Mouse (Mus musculus) liver, postnatal 0 days (tissue): ENCODE data around the gene Lama2.

ENCODE experiments used
- CTCF ChIP-seq: sonication (generic); IDR thresholded peaks from 2 replicates; pipeline ENCODE4 v1.5.1; 2016; ENCODE audit warnings: antibody characterized with exemption, low read depth
- EP300 ChIP-seq: IDR thresholded peaks from 2 replicates; pipeline ENCODE4 v1.6.1; 2016; ENCODE audit warnings: antibody characterized with exemption, low read depth, mild to moderate bottlenecking

DNA sequence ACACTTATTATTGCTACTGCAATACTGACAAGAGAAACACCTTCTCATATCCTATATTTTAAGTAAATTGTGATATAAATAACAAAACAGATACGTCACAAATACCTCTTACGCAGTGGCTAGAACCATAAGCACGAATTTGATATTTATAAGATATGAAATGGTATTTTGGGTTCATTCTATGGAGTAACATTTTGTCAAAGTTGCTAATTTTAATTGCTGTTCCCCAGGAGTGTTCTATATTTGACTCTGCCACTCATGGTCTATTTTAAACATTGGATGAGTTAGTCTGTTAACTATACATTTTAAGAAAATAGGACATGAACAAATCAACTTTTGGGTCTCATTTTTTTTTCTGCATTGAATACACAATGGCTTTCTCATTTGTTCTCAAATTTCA, 469.3 kb downstream of the Lama2 start:
- TF ChIP-seq CTCF, result no peak
- TF ChIP-seq EP300, result no peak
